Mouse (Mus musculus) kidney, adult 2 months (tissue): ENCODE data around the gene Dgke.

Experiments used
- CTCF ChIP-seq: fragments of 200-500 bp; conservative IDR thresholded peaks from 2 replicates; pipeline ENCODE4 v1.5.1; 2011; ENCODE audit warnings: low read depth, mild to moderate bottlenecking, control low read depth, low read length, moderate library complexity, mixed read lengths; ENCODE audit not compliant: insufficient read depth, insufficient read length
- POLR2A ChIP-seq: fragments of 200-500 bp; IDR thresholded peaks from one replicate; pipeline ENCODE4 v1.6.1; 2011; ENCODE audit warnings: low read depth, low read length, control low read depth

- TF ChIP-seq CTCF (no peak), POLR2A (no peak)
Observed at GRCm38 (mm10) chr11:88994492-88994891, 72.2 kb downstream of the Dgke start.
